Mouse (Mus musculus): ENCODE measurements at regions not wholly inside any gene's neighbourhood (a gene's known extent, or its start where the extent isn't known, plus 50 kb on each side); places are given as distances from the start of the nearest gene placed in this dataset.

DNA sequence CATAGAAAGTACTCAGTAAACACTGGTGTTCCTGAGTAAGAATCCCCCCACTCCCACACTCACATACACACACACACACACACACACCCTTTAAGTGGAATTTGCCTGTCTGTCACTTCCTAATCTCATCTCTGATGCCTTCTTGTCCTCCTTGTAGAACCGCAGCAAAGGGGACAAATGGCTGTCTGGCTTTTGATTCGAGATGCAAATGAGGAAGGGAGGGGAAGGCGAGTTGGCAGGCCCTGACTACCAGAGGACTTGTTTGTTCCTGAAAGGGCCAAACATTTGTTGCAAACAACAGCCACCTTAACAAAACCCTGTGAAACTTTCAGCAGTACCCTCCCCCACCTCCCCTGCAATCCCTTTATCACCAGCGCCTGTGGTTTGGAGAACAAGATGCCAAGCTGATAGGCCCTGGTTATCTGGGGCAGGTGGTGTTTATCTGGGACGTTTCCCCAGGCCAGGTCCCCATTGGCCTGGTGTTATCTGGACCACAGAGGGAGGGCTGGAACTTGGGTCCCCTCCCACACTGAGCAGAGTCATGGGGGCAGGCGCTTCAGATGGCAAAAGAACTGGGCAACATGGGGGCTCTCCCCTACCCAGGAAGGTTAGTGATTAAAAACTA lies 67.5 kb upstream of the Lhx1 start:
- intact Hi-C loops (cut with DNase I): no loop called here
- no peak for DNase-seq (ENCODE audit: low spot score)

DNA sequence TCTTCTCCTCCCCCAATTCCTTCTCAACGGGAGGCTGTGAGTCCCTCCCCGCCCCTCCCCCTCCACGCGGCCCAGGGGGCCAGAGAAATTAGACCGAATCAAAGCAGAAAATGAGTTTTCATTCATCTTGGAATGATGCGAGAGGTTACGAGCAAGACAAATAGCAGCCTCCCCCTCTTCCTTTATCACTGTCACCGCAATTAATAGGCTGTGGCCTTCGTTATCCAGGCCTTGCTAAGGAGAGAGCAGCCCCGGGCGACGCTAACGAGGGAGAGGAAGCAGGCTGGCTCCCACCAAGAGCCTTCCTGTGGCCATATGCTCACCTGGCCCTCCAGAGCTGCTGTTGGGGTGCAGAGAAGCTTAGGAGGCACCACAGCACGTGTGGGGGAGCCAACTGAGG lies 61.8 kb upstream of the Lhx1 start:
- intact Hi-C loops (cut with DNase I): no loop called here
- no peak for DNase-seq (ENCODE audit: low spot score)

DNA sequence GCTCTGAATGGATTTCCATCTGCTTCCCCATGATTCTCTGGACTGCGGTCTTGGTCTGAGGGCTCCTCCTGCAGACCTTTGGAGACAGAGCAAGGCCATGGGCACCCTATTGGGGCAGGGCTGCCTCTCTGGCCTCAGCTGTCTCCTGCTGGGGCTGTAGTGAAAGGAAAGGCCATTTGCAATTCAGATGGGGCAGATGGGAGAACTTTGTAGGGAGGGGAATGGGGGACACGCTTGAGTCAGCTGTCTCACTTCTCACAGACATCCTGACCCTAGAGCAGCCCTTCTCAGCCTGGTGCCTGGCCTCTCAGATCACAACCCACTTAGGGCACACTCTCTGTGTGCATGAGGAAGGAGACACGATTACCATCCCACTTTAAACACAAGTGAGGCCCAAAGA lies 60.3 kb upstream of the Lhx1 start:
- intact Hi-C loops (cut with DNase I): no loop called here
- DNase-seq (ENCODE audit: low spot score): no peak

DNA sequence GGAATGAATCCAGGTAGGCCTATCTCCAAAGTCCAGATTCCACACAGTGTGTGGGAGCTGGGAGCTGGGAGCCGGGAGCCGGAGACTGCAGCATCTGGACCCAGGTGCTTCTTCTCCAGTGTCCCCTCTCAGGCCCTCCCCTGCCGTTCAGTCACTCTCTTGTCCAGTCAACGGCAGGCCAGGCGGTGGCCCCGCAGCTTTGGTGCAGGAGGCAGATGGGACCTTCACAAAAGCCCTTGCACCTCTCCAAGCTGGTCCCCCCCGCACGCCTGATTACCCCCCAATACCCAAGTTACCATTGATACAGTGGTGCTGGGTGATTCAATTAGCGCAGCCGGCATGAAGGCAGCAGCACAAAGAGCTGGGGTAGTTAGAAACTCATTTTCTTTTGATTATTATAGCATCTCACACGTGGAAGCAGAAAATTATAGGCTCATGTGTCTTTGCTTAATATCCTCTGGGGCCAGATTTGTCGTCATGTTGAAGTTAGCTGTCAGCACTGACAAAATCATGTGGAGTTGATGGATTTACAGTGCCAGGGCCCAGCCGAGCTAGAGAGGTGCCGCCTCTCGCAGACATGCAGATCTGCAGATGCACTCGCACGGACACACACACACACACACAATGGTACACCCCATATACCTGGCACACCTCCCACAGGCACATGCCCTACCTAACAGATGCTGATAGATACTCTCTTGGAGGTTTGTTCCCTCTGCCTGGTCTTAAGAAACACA lies 53.6 kb upstream of the Lhx1 start:
- intact Hi-C loops (cut with DNase I): no loop called here
- DNase-seq (ENCODE audit: low spot score): no peak
